Mouse (Mus musculus): Measurements from ENCODE around the gene Dvl3. TPM values are rescaled to one million over a fixed set of nuclear protein-coding genes. Genes with fewer than 3 reads are reported as not detected.

Gene Dvl3
- polyA plus RNA-seq, 1 experiment from 2014 or later: 3.0 TPM

DNA sequence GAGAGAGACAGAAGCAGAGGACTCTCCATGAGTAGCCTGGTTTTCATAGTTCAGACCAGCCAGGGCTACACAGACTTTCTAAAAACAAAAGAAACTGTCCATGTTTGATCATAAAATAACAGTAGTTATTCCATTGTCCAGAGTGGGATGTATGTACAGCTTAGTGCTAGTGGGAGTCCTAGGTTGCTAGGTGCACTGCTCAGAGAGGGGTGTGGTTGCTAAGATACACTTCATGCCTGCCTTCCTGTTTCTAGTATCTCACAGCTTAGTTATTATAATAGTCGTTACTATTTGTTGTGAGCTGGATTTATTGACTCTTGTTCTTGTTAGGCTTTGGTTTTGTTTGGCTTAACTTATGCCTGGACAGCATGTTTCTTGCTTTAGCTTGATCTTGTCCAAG, 48.3 kb downstream of the Dvl3 start:
- TF ChIP-seq CTCF (IDR thresholded peaks at IDR 0.05; ENCODE audit: low read depth) (no peak), EP300 (IDR thresholded peaks at IDR 0.05; ENCODE audit: low read depth) (no peak)
- Histone ChIP-seq H3K27ac (ENCODE audit: low read depth) (no peak overlapping the region), H3K9ac (replicated peaks) (no peak overlapping the region), H3K9me3 (ENCODE audit: low read length) (no peaks in the 10 kb centered on the region), H3K4me3 (ENCODE audit: low read depth, low read length) (no peak overlapping the region), H3K36me3 (replicated peaks; ENCODE audit: insufficient read depth, low read length) (peaks cover 21% of the 10 kb centered on the region), H3K4me2 (ENCODE audit: low read depth, low read length) (no peak overlapping the region), H3K27me3 (ENCODE audit: insufficient read depth, low read length) (no peaks in the 10 kb centered on the region), H3K4me1 (ENCODE audit: insufficient read depth) (no peaks in the 10 kb centered on the region)
- WGBS (ENCODE audit: insufficient replicate concordance): 67% methylated on average over 1 of the region's 1 CpGs
- DNase-seq (no peak), ATAC-seq (no peak)

Other genes with a start within 250 kb of the Dvl3 start
- gene Parl, start 214.6 kb upstream of the Dvl3 start, polyA plus RNA-seq (2015; fragmentation: Nextera tagmentation; extraction: Ambion mirVana): 51.7 and 54.9 TPM in 2 replicates
- gene Cyp2ab1, start 191.6 kb upstream of the Dvl3 start, polyA plus RNA-seq (2015; fragmentation: Nextera tagmentation; extraction: Ambion mirVana): not detected in 2 replicates
- 9.0 and 9.5 TPM in 2 replicates for gene Abcc5, start 90.6 kb upstream of the Dvl3 start, polyA plus RNA-seq (2015; fragmentation: Nextera tagmentation; extraction: Ambion mirVana)
- gene Eif2b5, start 18.2 kb upstream of the Dvl3 start, polyA plus RNA-seq (2015; fragmentation: Nextera tagmentation; extraction: Ambion mirVana): 25.3 and 26.1 TPM in 2 replicates
- gene Ap2m1, start 18.5 kb downstream of the Dvl3 start, polyA plus RNA-seq (2015; fragmentation: Nextera tagmentation; extraction: Ambion mirVana): 288 and 308 TPM in 2 replicates
- 18.0 and 19.8 TPM in 2 replicates for gene Abcf3, start 31.6 kb downstream of the Dvl3 start, polyA plus RNA-seq (2015; fragmentation: Nextera tagmentation; extraction: Ambion mirVana)
- gene Vwa5b2, start 72.5 kb downstream of the Dvl3 start, polyA plus RNA-seq (2015; fragmentation: Nextera tagmentation; extraction: Ambion mirVana): not detected in 2 replicates
- 20.4 and 23.3 TPM in 2 replicates for gene Eef1akmt4, start 94.6 kb downstream of the Dvl3 start, polyA plus RNA-seq (2015; fragmentation: Nextera tagmentation; extraction: Ambion mirVana)
- gene Gm49333, start 94.6 kb downstream of the Dvl3 start, polyA plus RNA-seq (2015; fragmentation: Nextera tagmentation; extraction: Ambion mirVana): not detected in 2 replicates
- 18.6 and 19.0 TPM in 2 replicates for gene Alg3, start 94.8 kb downstream of the Dvl3 start, polyA plus RNA-seq (2015; fragmentation: Nextera tagmentation; extraction: Ambion mirVana)
- gene Camk2n2, start 104.3 kb downstream of the Dvl3 start, polyA plus RNA-seq (2015; fragmentation: Nextera tagmentation; extraction: Ambion mirVana): 0.11 and 0.13 TPM in 2 replicates
- gene Ece2, start 112.8 kb downstream of the Dvl3 start, polyA plus RNA-seq (2015; fragmentation: Nextera tagmentation; extraction: Ambion mirVana): 0.14 TPM in 1 of 2 replicates, not detected in the other
- 97.0 and 110 TPM in 2 replicates for gene Psmd2, start 134.7 kb downstream of the Dvl3 start, polyA plus RNA-seq (2015; fragmentation: Nextera tagmentation; extraction: Ambion mirVana)
- gene Eif4g1, start 151.3 kb downstream of the Dvl3 start, polyA plus RNA-seq (2015; fragmentation: Nextera tagmentation; extraction: Ambion mirVana): 65.6 and 70.9 TPM in 2 replicates
- 0.88 and 1.4 TPM in 2 replicates for gene Fam131a, start 176.3 kb downstream of the Dvl3 start, polyA plus RNA-seq (2015; fragmentation: Nextera tagmentation; extraction: Ambion mirVana)
- 25.1 and 27.5 TPM in 2 replicates for gene Polr2h, start 200.7 kb downstream of the Dvl3 start, polyA plus RNA-seq (2015; fragmentation: Nextera tagmentation; extraction: Ambion mirVana)
- 3.6 and 4.7 TPM in 2 replicates for gene Clcn2, start 200.8 kb downstream of the Dvl3 start, polyA plus RNA-seq (2015; fragmentation: Nextera tagmentation; extraction: Ambion mirVana)
- gene Chrd, start 216.1 kb downstream of the Dvl3 start, polyA plus RNA-seq (2015; fragmentation: Nextera tagmentation; extraction: Ambion mirVana): 0.34 and 0.45 TPM in 2 replicates
- gene Thpo, start 217.5 kb downstream of the Dvl3 start, polyA plus RNA-seq (2015; fragmentation: Nextera tagmentation; extraction: Ambion mirVana): 8.6 and 8.9 TPM in 2 replicates